Mouse (Mus musculus) ES-E14 (cell line): ENCODE data around the gene Lsm2. TPM values are rescaled to one million over a fixed set of nuclear protein-coding genes. Genes with fewer than 3 reads are reported as not detected.

Source experiments
- DNase-seq: peaks from one replicate; pipeline ENCODE4 v3.0.0-alpha.2; 2013; ENCODE audit warnings: low read depth, low spot score
- H3K27ac ChIP-seq: 2 replicates; pipeline ENCODE4 v1.5.1; 2012; ENCODE audit warnings: low read depth, mild to moderate bottlenecking, low read length, moderate library complexity, mixed read lengths; ENCODE audit not compliant: poor library complexity, insufficient read depth, severe bottlenecking
- H3K36me3 ChIP-seq: 2 replicates; pipeline ENCODE4 v1.6.1; 2012; ENCODE audit warnings: mild to moderate bottlenecking, low read length, moderate library complexity, mixed read lengths; ENCODE audit not compliant: control insufficient read depth, poor library complexity, insufficient read depth, severe bottlenecking
- H3K4me1 ChIP-seq, 2 experiments: fragments of 150-350 bp in 1 of 2; sonication (generic) in 1 of 2; 2 replicates each; pipeline ENCODE4 v1.6.1; 2012; ENCODE audit warnings: low read length in 2 of 2, mild to moderate bottlenecking in 1 of 2, mixed read lengths in 1 of 2; ENCODE audit not compliant: control insufficient read depth in 2 of 2, insufficient read depth in 2 of 2, poor library complexity in 1 of 2
- H3K4me3 ChIP-seq, 2 experiments: fragments of 150-350 bp in 1 of 2; sonication (generic) in 1 of 2; 2 replicates each; pipeline ENCODE4 v1.5.1; 2012; ENCODE audit warnings: low read length in 2 of 2, low read depth in 1 of 2, mild to moderate bottlenecking in 1 of 2, mixed read lengths in 1 of 2; ENCODE audit not compliant: insufficient read depth in 1 of 2, poor library complexity in 1 of 2, severe bottlenecking in 1 of 2
- H3K9ac ChIP-seq: 2 replicates; pipeline ENCODE4 v1.6.1; 2012; ENCODE audit warnings: low read depth, mild to moderate bottlenecking, low read length, mixed read lengths; ENCODE audit not compliant: poor library complexity, insufficient read depth, severe bottlenecking
- H3K9me3 ChIP-seq: fragments of 150-350 bp; sonication (generic); 2 replicates; pipeline ENCODE4 v1.6.1; 2012; ENCODE audit warnings: low read depth, mild to moderate bottlenecking, low read length; ENCODE audit not compliant: control insufficient read depth, insufficient read depth
- CHD2 ChIP-seq: IDR thresholded peaks from 2 replicates; pipeline ENCODE4 v1.6.1; 2014; ENCODE audit warnings: mild to moderate bottlenecking, low read depth, low read length, inconsistent platforms
- HCFC1 ChIP-seq: IDR thresholded peaks from 2 replicates; pipeline ENCODE4 v1.6.1; 2012; ENCODE audit warnings: low read length, inconsistent platforms, borderline replicate concordance; ENCODE audit not compliant: insufficient read depth
- MAFK ChIP-seq: IDR thresholded peaks from 2 replicates; pipeline ENCODE4 v1.6.1; 2014; ENCODE audit warnings: mild to moderate bottlenecking, low read depth, low read length, inconsistent platforms; ENCODE audit not compliant: insufficient read depth
- ZC3H11A ChIP-seq: IDR thresholded peaks from 2 replicates; pipeline ENCODE4 v1.6.1; 2012; ENCODE audit warnings: low read depth, mild to moderate bottlenecking, inconsistent platforms, low read length, borderline replicate concordance
- ZNF384 ChIP-seq: IDR thresholded peaks from 2 replicates; pipeline ENCODE4 v1.6.1; 2012; ENCODE audit warnings: low read depth, low read length, inconsistent platforms
- in situ Hi-C, 2 experiments: fragments of 600-800 bp; cut with MboI; formaldehyde crosslinking; loops; one replicate each; pipeline ENCODE4 v1.15.1; 2025; ENCODE audit warnings: low sequenced_read_pairs in 2 of 2, inconsistent platforms in 1 of 2; ENCODE audit not compliant: unreplicated experiment in 2 of 2
- total RNA-seq: library from RNA; depleted of rRNA; stranded (reverse); fragments of 300-350 nt; gene quantifications from 2 replicates; pipeline ENCODE4 v1.2.3, GENCODE M21; 2012

Gene Lsm2
- total RNA-seq, 1 experiment, result 64.4 TPM

DNA sequence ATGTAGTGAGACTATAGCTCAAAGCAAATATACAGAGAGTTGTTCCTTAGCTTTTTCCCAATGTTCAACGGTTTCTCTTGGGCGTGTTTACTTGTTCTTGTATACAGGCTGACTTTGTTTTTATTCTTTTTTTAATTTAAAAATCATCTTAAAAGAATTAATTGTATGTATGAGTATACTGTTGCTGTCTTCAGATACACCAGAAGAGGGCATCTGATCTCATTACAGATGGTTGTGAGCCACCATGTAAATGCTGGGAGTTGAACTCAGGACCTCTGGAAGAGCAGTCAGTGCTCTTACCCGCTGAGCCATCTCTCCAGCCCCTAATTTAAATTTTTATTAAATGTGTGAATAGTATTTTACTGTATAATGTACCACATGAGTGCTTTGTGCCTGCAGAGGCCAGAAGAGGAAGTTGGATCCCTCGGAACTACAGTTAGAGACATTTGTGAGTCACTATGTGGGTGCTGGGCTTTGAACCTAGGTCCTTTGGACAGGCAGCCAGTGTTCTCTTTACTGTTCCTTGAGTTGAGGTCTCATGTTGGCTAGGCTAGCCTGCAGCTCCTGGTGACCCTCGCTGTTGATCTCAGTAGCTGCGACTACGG, 25.8 kb downstream of the Lsm2 start:
- DNase-seq, result no peak
- peaks cover 66% of the 10 kb centered on the region for H3K36me3 ChIP-seq
- H3K4me3 ChIP-seq, result no peak overlapping the region
- TF ChIP-seq ZNF384 (no peak), MAFK (no peak), ZC3H11A (no peak), CHD2 (no peak), HCFC1 (no peak)
- H3K9ac ChIP-seq, result no peak overlapping the region
- in situ Hi-C loops, result loop anchor here in 1 of 2 experiments (25.0 kb wide), 1 partner anchor 105 kb away; the partner anchor contains the start of genes Csnk2b, Gpank1, Ly6g5b and Ly6g5c
- peaks cover 7 to 13% of the 10 kb centered on the region in 2 experiments for H3K4me1 ChIP-seq
- no peak overlapping the region for H3K27ac ChIP-seq
- no peaks in the 10 kb centered on the region for H3K9me3 ChIP-seq

DNA sequence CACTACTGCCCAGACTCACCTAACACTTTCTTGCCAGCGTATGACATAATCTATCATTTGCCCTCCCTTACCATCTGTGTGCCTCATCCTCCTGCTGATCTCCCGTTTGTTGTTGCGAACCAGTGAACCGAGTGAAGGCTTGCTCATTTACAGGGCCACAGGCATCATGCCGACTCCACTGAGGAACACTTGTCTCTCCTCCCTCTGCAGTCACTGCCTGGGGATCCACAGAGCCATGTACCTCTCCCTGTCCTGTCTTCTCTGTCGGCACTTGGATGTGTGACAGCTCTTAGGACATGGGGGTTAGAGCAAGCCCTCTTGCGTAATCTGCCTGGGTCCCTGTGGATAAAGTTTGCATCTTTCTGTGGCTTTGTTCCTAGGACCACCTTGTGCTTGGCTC, 27.9 kb downstream of the Lsm2 start:
- in situ Hi-C loops, result loop anchor here in 1 of 2 experiments (25.0 kb wide), 1 partner anchor 103 kb away; the partner anchor contains the start of genes Csnk2b, Gpank1, Ly6g5b and Ly6g5c
- H3K4me3 ChIP-seq, result no peak overlapping the region

DNA sequence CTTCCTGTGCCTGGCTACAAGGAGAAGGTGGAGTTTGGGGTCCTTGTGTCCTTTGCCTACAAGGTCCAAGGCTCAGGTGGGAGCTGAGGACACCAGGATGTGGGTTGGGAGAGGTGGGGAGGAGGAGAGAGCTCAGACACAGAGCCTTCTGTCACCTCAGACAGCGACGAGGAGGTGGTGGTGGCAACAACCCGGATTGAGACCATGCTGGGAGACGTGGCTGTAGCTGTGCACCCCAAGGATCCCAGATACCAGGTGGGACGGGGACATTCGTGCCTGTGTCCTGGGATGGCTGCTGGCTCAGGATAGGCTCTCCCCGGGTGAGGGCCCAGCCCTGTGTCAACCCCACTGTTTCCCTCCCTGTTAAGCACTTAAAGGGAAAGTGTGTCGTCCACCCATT, 29.8 kb downstream of the Lsm2 start:
- TF ChIP-seq ZC3H11A (no peak), MAFK (no peak), ZNF384 (no peak), CHD2 (no peak), HCFC1 (no peak)
- H3K4me3 ChIP-seq, result no peak overlapping the region
- peaks cover 83% of the 10 kb centered on the region for H3K36me3 ChIP-seq
- peaks cover 0 to 4% of the 10 kb centered on the region in 2 experiments; a peak in 1 of 4 replicates for H3K4me1 ChIP-seq
- DNase-seq, result no peak
- no peaks in the 10 kb centered on the region for H3K9me3 ChIP-seq
- H3K9ac ChIP-seq, result no peak overlapping the region
- H3K27ac ChIP-seq, result no peak overlapping the region
- in situ Hi-C loops, result loop anchor here in 1 of 2 experiments (25.0 kb wide), 1 partner anchor 101 kb away; the partner anchor contains the start of genes Csnk2b, Gpank1, Ly6g5b and Ly6g5c

More for the DNA sequence above, 27.9 kb downstream of the Lsm2 start:
- Histone ChIP-seq H3K9ac (no peak overlapping the region), H3K4me1 (peaks cover 0 to 4% of the 10 kb centered on the region in 2 experiments; a peak in 1 of 4 replicates), H3K9me3 (no peaks in the 10 kb centered on the region), H3K27ac (no peak overlapping the region), H3K36me3 (peaks cover 78% of the 10 kb centered on the region)
- DNase-seq, result no peak
- TF ChIP-seq ZNF384 (no peak), HCFC1 (no peak), MAFK (no peak), CHD2 (no peak), ZC3H11A (no peak)

DNA sequence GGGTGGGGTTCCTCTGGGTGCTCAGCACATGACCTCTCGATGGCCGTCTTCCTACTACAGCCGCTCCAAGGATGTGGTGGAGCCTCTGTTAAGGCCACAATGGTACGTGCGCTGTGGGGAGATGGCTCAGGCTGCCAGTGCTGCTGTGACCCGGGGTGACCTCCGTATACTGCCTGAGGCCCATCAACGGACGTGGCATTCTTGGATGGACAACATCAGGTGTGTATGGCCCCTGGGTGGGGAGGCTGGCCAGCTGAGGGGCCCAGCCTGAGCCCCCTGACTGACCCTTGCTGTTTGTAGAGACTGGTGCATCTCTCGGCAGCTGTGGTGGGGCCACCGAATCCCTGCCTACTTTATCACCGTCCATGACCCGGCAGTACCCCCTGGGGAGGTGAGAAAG, 30.8 kb downstream of the Lsm2 start:
- Histone ChIP-seq H3K9ac (no peak overlapping the region), H3K4me3 (no peak overlapping the region), H3K9me3 (no peaks in the 10 kb centered on the region), H3K36me3 (peaks cover 84% of the 10 kb centered on the region), H3K4me1 (peaks cover 0 to 8% of the 10 kb centered on the region in 2 experiments; a peak in 1 of 4 replicates), H3K27ac (no peak overlapping the region)
- TF ChIP-seq HCFC1 (no peak), ZC3H11A (no peak), CHD2 (no peak), ZNF384 (no peak), MAFK (no peak)
- in situ Hi-C loops, result loop anchor here in 1 of 2 experiments (25.0 kb wide), 1 partner anchor 100 kb away; the partner anchor contains the start of genes Csnk2b, Gpank1, Ly6g5b and Ly6g5c
- DNase-seq, result no peak
